Mouse (Mus musculus) NIH3T3 (cell line): ENCODE measurements around the gene Inka2.
A peak's percentile ranks its signal among the peaks of the same experiment; 100 is the strongest.

Source experiments
- DNase-seq: peaks from one replicate; pipeline ENCODE4 v3.0.0-alpha.2; 2012; ENCODE audit warnings: low read depth

Inka2 gene

GRCm38 (mm10) chr3:105704031-105705008, at the start of gene Inka2:
Gene Inka2, plus strand, starts transcription at chr3:105704599.
- peak; percentile 81 for DNase-seq

GRCm38 (mm10) chr3:105655031-105655585, 49.3 kb upstream of the Inka2 start:
- no peak for DNase-seq

GRCm38 (mm10) chr3:105660530-105660929, 43.9 kb upstream of the Inka2 start:
- no peak for DNase-seq

GRCm38 (mm10) chr3:105663043-105663442, 41.4 kb upstream of the Inka2 start:
- DNase-seq = no peak

GRCm38 (mm10) chr3:105665105-105665765, 39.2 kb upstream of the Inka2 start:
- DNase-seq = no peak

GRCm38 (mm10) chr3:105666996-105667523, 37.3 kb upstream of the Inka2 start:
- no peak for DNase-seq

- no peak for DNase-seq
Observed at GRCm38 (mm10) chr3:105668161-105668560, 36.2 kb upstream of the Inka2 start.

GRCm38 (mm10) chr3:105669776-105670175, 34.6 kb upstream of the Inka2 start:
- no peak for DNase-seq

- DNase-seq = no peak
Observed at GRCm38 (mm10) chr3:105670801-105671200, 33.6 kb upstream of the Inka2 start.

- peak; percentile 91 for DNase-seq
Observed at GRCm38 (mm10) chr3:105674595-105675218, 29.7 kb upstream of the Inka2 start.

GRCm38 (mm10) chr3:105675932-105676331, 28.5 kb upstream of the Inka2 start:
- no peak for DNase-seq

- DNase-seq = no peak
Observed at GRCm38 (mm10) chr3:105680346-105680745, 24.1 kb upstream of the Inka2 start.

GRCm38 (mm10) chr3:105686394-105687323, 17.7 kb upstream of the Inka2 start:
- no peak for DNase-seq

- peak; percentile 99 for DNase-seq
Observed at GRCm38 (mm10) chr3:105687324-105688060, 16.9 kb upstream of the Inka2 start, which contains the start of gene Ddx20. Gene Ddx20, minus strand, starts transcription at chr3:105687574.

- DNase-seq = no peak
Observed at GRCm38 (mm10) chr3:105688536-105688935, 15.9 kb upstream of the Inka2 start.

GRCm38 (mm10) chr3:105693327-105694080, 10.9 kb upstream of the Inka2 start:
- DNase-seq = no peak

- no peak for DNase-seq
Observed at GRCm38 (mm10) chr3:105695476-105696386, 8.7 kb upstream of the Inka2 start.
